Mouse (Mus musculus) spleen, adult 2 months (tissue): ENCODE measurements around the gene B3gnt6.

Experiments used
- CTCF ChIP-seq: fragments of 200-500 bp; IDR thresholded peaks from 2 replicates; pipeline ENCODE4 v1.5.1; 2011; ENCODE audit warnings: mild to moderate bottlenecking, inconsistent platforms; ENCODE audit not compliant: insufficient read depth, insufficient read length, insufficient replicate concordance; ENCODE audit errors: extremely low read depth
- POLR2A ChIP-seq: fragments of 200-500 bp; IDR thresholded peaks from 2 replicates; pipeline ENCODE4 v1.6.1; 2011; ENCODE audit warnings: low read depth, low read length, inconsistent platforms

GRCm38 (mm10) chr7:98172661-98173060 lies 26.6 kb downstream of the B3gnt6 start:
- no peak for TF ChIP-seq CTCF
- TF ChIP-seq POLR2A = no peak
